Mouse (Mus musculus): ENCODE measurements around the gene Vmn1r152.
"Not testable (repeated sequence)": the region's sequence is repeated elsewhere in the genome, so short reads cannot be mapped to it uniquely, and the experiment has no call there.

Vmn1r152 gene

DNA sequence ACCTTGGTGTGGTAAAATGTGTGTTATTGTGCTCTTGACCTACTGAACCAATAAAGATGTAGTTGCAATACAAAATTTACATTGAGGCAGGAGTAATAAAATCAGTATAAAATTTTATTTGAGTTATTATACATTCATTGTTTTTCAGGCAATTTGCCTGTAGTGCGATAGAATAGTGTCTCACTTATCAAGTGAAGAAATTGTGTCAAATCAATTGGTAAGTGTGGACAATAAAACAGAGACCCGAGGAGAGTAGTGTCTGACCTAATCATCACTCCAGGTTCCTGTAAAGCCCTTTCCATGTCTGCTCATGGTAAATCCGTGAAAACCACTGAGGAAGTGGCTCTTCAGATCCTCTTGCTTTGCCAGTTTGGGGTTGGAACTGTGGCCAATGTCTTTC is at the start of gene Vmn1r152:
Vmn1r152 (plus strand) TSS at position 301 of the 400 bp plus-strand sequence.
- not testable (repeated sequence) for DNase-seq (ENCODE audit: low read depth, low spot score)

DNA sequence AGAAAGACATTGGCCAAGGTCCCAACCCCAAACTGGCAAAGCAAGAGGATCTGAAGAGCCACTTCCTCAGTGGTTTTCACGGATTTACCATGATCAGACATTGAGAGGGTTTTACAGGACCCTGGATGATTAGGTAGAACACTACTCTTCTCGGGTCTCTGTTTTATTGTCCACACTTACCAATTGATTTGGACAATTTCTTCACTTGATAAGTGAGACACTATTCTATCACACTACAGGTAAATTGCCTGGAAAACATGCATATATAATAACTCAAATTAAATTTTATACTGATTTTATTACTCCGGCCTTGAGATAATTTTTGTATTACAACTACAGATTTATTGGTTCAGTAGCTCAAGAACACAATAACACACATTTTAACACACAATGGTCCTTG is 23.2 kb upstream of the Vmn1r152 start, which contains the start of gene Vmn1r151:
Vmn1r151 (minus strand) TSS at position 101 of the 400 bp plus-strand sequence.
- not testable (repeated sequence) for DNase-seq (ENCODE audit: low read depth, low spot score)

DNA sequence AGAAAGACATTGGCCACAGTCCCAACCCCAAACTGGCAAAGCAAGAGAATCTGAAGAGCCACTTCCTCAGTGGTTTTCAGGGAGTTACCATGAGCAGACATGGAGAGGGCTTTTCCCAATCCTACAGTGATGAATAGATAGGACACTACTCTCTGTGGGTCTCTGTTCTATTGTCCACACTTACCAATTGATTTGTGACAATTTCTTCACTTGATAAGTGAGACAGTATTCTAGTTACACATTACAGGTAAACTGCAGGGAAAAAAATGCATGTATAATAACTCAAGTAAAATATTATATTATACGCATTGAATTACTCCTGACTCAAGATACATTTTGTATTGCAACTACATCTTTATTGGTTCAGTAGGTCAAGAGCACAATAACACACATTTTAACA is 12.0 kb downstream of the Vmn1r152 start, which contains the start of gene Gm8677:
Gm8677 (minus strand) TSS at position 101 of the 400 bp plus-strand sequence.
- not testable (repeated sequence) for DNase-seq (ENCODE audit: low read depth, low spot score)

GRCm38 (mm10) chr7:22565243-22565642 is 42.5 kb downstream of the Vmn1r152 start, which contains the start of gene Gm4201:
Gene Gm4201 (minus strand): TSS chr7:22565343.
- not testable (repeated sequence) for DNase-seq (ENCODE audit: low read depth, low spot score)
